Mouse (Mus musculus) activated CD4-positive, CD25-positive, alpha-beta regulatory T cell, adult 4 months (primary cell): ENCODE results near the gene Lgals9. TPM values are rescaled to one million over a fixed set of nuclear protein-coding genes. Genes with fewer than 3 reads are reported as not detected.
A peak's percentile ranks its signal among the peaks of the same experiment; 100 is the strongest.
"Not testable (repeated sequence)": the region's sequence is repeated elsewhere in the genome, so short reads cannot be mapped to it uniquely, and the experiment has no call there.

Experiments used
- ATAC-seq: one replicate; pipeline ENCODE4 v1.8.0; 2017
- polyA plus RNA-seq, 2 experiments: library from polyadenylated mRNA; unstranded; fragments of 100-300 nt; shearing (Covaris generic); gene quantifications; one replicate each; pipeline ENCODE4 v1.2.1; 2017

The Lgals9 gene
- polyA plus RNA-seq = 100 to 1,000 TPM; 309 to 317 TPM

DNA sequence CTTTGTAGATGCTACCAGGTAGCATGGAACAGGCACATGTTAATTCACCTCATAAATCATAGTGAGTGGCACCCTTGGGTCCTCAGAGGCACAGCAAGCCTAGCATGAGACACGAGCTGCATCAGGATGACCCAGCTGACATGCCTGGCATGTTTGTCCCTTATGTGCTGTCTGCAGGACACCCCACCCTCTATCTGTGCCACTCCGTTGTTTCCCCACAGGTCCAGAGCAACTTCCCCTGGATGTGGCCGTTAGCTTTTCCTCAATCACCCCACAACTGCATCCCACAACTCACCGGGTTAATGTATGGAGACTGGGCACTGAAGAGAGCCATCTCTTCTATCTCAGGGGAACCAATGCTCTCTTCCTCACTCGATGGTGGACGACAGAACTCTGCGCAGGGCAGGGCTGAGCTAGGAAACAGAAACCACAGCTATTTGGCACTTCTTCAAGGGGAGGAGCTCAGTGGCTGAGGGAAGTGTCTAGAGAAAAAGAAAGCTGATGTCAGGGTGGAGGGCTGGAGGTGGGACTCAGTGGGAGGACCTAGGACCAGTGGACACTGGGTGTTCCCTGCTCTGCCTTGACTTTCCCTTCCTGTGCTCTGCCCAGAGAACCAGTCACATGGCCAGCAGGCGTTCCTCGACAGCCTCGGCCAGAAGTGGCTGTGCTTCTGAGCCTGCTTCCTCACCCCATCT lies at the start of gene Lgals9:
Gene Lgals9 (minus strand): TSS at position 464 of the 695 bp plus-strand sequence.
- ATAC-seq = peak; percentile 81

- ATAC-seq = no peak
These were observed 48.9 kb upstream of the Lgals9 start for GRCm38 (mm10) chr11:79033636-79034035.

DNA sequence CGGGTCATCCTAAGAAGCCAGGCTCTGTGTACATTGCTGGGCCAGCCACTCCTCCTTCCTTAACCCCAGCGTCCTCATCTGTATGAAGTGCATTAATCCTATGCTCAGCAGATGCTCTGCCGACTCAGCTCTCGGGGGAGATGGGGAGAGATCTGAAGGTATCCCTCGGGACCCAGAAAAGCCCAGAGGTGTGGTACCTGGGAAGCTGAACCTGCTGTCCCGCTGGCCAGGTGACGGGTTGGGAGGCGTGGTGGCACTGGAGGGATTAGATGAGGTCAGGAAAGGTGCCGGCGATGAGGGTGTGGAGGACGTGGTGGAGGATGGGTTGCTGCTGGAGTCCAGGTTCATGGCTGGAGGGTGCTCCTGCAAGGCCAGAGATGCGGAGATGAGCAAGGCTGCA lies 48.3 kb upstream of the Lgals9 start:
- no peak for ATAC-seq

GRCm38 (mm10) chr11:79031452-79031746 lies 46.7 kb upstream of the Lgals9 start:
- no peak for ATAC-seq

DNA sequence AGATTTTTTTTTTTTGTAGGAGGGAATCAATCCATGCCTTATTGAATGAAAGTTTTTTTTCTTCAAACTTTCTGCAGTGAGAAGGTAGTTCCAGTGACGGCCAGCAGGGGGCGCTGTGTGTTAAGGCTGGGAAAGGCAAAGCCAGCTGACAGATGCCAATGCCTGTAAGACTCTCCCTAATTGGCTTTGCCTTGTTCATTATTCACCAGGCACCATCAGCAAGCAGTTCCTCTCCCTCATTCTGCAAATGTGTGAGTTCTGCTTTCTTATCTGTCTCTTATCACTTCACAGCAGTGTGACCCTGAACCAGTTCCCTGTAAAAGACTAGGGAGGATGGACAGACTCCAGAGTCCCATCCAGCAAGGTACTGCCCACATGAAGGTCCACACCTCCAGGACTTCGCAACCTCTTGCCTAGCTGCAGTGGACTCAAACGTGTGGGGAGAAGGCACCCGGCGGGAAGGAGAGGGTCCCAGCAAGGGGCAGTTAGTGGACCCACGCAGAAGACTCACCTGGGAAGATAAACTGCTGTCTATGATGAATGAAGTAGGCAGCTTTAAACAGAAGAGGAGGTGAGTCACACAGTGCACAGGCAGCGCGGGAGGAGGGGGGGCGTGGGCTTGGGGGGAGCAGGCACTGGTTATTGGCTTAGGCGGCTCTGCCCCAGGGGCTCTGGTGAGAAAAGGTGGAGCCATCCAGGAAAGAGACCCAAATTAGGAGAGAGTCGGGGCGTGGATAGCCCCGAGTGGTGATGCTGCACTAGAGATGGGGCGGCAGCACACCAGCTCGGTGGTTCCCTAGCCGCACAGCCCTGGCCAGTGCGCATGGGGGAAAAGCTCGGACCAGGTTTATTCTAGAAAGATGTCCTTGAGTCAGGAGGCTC lies 46.1 kb upstream of the Lgals9 start:
- ATAC-seq = peak; percentile 28

DNA sequence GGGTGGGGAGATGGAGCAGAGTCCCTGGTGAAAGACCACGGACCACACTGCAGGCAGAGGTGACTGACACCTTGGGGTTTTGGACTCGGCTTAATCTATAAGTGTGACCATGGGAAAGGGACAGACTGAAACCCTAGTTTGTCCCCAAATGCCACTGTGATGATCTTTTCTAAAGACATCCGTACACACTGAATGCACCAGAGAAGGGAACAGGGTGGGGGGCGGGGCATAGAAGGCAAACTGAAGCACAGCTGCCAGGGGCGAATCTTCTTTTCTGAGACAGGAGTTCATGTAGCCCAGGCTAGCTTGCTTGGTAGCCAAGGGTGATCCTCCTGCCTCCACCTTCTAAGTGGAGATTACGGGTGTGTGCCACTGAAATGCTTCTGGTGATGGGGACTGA lies 39.0 kb upstream of the Lgals9 start:
- ATAC-seq = peak; percentile 24

DNA sequence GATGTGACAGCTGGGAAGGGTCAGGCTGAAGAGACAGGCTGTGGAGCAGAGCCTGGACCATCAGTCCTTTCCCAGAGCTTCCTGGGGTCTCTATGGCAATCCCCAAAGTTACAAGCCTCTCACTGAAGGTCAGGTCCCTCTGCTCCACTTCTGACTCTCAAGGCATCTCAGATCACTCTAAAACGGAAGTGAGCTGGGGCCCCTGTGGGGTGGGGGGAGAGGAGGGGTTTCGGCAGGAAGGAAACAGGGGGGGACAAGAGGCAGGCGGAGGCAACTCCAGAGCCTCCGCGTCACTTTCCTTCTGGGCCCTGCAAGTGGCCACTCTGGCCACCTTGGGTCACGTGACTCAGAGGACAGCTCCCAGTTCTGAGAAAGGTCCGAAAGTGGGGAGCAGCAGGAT lies 38.6 kb upstream of the Lgals9 start:
- peak; percentile 87 for ATAC-seq

- ATAC-seq = peak; percentile 29
These were observed 38.1 kb upstream of the Lgals9 start for GRCm38 (mm10) chr11:79022836-79023235.

- ATAC-seq = no peak
These were observed 35.8 kb upstream of the Lgals9 start for GRCm38 (mm10) chr11:79020535-79021045.

DNA sequence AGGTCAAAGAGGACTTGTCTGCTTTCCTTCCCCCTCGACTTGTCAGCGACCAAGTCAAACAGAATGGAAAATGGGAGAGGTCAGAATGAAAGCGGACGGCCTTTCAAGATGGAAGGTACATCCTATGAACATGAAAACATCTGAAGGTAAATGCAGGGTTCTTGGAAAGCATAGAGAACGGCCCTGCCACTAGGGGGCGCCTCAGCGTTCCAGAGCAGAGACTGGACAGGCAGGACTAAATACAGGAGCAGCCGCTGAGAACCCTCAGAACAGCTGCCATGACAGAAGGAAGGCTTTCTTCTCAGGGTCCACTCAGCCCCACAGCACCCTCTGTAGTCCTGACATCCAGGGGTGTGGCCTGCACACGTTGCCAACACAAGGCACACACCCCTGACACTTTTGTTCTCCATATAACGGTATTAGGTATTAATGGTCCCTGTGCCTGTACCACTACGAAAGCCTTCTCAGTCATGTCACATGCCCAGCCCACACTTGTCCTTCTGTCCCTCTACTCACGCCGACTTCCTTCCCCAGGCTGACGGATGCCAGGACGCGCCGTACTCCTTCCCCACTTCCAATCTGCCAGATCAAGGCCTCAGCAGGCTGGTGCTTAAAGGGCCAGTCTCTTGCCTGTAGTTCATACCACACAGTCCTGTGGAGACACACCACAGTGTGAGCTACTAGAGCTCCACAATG lies 35.2 kb upstream of the Lgals9 start:
- ATAC-seq = no peak

DNA sequence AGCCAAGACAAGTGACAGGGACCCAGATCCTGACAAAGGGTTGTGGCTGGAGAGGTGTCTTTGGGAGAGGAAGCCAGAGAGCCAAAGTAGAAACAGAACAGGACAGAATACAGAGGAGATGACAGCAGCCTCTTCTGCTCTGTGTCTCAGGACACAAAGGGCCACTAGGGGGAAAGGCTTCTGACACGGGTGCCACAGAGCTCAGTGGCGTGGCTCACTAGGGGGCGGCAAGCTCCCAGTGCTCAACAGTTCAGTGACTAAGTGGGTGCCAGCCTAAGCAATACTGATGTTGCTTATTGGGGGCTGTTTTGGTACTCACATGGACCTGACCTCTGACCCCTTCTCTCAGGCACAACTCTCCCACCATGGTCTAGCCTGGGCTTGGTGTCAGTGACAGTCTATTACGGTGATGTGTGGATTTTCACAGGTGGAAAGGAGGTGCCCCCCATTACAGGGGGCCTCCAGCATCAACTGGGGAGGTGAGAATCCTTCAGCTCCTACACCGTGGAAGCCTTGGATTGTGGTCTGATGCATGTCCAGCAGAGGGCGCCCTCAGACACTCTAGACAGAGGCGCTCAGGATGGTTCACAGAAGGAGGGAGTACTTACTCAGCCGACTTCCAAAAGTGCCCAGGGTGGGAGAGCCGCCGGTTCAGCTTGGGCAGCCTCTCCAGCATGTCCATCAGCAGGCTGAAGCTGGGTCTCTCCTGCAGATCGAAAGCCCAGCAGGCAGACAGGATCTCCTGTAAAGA lies 34.4 kb upstream of the Lgals9 start:
- ATAC-seq = peak; percentile 24

- ATAC-seq = no peak
These were observed 32.4 kb upstream of the Lgals9 start for GRCm38 (mm10) chr11:79017161-79017606.

- no peak for ATAC-seq
These were observed 31.5 kb upstream of the Lgals9 start for GRCm38 (mm10) chr11:79016236-79016635.

DNA sequence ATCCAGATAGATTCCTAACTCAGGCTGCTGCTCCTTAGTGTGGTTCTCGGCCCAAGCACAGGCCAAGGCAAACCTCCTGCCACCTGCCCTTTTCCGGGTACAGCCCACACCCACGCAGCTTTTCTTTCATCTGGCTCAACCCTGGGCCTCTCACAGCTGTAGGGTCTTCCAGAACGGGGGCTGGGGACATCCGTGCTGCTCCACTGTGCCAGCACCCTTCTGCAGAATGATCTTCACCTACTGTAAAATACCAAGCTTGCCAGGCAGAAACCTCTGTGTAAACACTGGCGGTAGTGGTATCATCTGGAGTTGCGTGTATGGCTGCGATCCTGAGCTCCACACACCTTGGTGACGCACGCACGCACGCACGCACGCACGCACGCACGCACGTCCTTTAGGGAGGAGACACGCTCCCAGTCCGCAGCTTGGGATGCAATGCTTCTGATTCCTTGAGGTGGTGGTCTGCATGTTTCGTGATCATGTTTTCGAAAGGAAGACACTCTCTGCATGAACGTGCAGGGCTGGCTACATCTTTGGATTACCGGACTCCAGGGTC lies 31.0 kb upstream of the Lgals9 start:
- ATAC-seq = no peak

DNA sequence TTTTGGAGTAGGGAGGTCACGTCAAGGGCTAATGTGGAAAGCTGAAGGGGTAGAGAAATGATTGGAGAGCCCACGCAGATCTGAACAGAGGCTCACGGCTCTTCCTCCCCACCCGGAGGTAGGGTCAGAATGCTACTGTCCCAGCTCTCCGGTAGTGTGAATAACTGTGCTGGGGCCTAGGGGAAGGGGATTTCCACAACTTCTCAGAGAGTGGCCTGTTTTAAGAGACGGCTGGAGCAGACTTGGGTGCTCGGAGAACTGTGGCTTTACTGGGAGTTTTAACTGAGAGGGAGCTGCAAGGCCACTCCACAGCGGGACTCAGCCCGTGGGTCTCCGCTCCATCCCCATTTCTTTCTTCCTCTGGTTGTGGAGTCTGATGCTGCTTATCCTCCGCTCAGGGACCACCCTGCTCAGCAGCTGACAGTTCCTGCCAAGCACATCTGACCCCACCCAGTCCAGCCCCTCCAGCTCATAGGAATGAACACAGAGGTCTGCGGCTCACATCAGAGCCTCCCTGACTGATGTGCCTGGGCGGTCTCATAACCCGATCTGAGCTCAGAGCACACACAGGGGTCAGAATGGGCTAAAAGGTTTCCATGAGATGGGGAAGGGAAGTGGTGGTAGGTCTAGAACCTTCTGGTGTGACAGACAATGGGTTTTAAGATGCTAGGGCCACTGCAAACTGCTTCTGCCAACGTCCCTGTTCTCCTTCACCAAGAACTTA lies 30.0 kb upstream of the Lgals9 start:
- ATAC-seq = no peak

- no peak for ATAC-seq
These were observed 29.1 kb upstream of the Lgals9 start for GRCm38 (mm10) chr11:79013806-79014205.

DNA sequence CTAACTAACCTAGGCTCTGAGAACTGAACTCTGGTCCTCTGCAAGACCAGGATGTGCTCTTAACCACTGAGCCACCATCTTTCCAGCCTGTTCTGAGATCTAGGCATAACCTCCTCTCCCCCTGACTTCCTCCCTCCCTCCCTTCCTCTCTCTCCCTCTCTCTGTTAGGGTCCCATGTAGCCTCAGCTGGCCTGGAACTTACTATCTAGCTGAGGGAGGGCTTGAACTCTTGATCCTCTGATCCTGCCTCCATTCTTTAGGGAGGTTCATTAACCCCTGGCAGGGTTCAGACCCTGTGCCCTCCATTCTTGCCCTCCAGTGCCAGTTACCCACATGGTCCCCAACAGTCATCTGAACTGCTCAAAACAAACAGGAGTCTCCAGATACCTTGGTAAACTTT lies 28.3 kb upstream of the Lgals9 start:
- ATAC-seq = no peak

- ATAC-seq = no peak
These were observed 27.8 kb upstream of the Lgals9 start for GRCm38 (mm10) chr11:79012529-79012928.

DNA sequence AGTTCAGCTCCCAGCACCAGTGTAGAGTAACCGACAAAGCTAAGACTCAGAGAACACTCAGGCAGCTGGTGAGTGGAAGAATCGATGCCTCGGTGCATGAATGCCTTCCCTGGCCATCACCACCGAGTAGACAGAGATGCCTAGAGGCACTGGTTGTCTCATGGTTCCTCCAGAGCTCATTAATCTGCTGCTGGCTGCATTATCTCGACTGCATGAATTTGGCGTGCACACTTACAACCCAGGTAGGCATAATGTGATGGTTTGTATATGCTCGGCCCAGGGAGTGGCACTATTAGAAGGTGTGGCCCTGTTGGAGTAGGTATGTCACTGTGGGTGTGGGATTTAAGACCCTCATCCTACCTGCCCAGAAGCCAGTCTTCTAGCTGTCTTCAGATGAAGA lies 24.1 kb upstream of the Lgals9 start:
- ATAC-seq = no peak

GRCm38 (mm10) chr11:79008007-79008775 lies 23.4 kb upstream of the Lgals9 start:
- no peak for ATAC-seq

GRCm38 (mm10) chr11:79007356-79007755 lies 22.6 kb upstream of the Lgals9 start:
- not testable (repeated sequence) for ATAC-seq
